Mouse (Mus musculus): ENCODE data around the gene Ahdc1.

Ahdc1 gene

GRCm38 (mm10) chr4:133040241-133040904 is 29.3 kb downstream of the Ahdc1 start:
- no peak for DNase-seq

GRCm38 (mm10) chr4:133042244-133042643 is 31.2 kb downstream of the Ahdc1 start:
- DNase-seq, result no peak

GRCm38 (mm10) chr4:133042651-133043635 is 31.9 kb downstream of the Ahdc1 start:
- peak; percentile 77 for DNase-seq

- DNase-seq, result peak; percentile 67
Observed at GRCm38 (mm10) chr4:133043798-133044646, 33.0 kb downstream of the Ahdc1 start.

- DNase-seq, result no peak
Observed at GRCm38 (mm10) chr4:133044647-133045094, 33.6 kb downstream of the Ahdc1 start.

GRCm38 (mm10) chr4:133045771-133046474 is 34.9 kb downstream of the Ahdc1 start:
- DNase-seq, result no peak

- DNase-seq, result peak; percentile 58
Observed at GRCm38 (mm10) chr4:133046691-133047352, 35.8 kb downstream of the Ahdc1 start.

- no peak for DNase-seq
Observed at GRCm38 (mm10) chr4:133047353-133048105, 36.5 kb downstream of the Ahdc1 start.

GRCm38 (mm10) chr4:133049071-133049920 is 38.2 kb downstream of the Ahdc1 start:
- no peak for DNase-seq

GRCm38 (mm10) chr4:133050196-133050836 is 39.3 kb downstream of the Ahdc1 start:
- DNase-seq, result peak; percentile 64

- no peak for DNase-seq
Observed at GRCm38 (mm10) chr4:133050837-133051549, 39.9 kb downstream of the Ahdc1 start.

GRCm38 (mm10) chr4:133051550-133051865 is 40.4 kb downstream of the Ahdc1 start:
- DNase-seq, result no peak

- DNase-seq, result no peak
Observed at GRCm38 (mm10) chr4:133052029-133052745, 41.1 kb downstream of the Ahdc1 start.

- DNase-seq, result no peak
Observed at GRCm38 (mm10) chr4:133052995-133053572, 42.0 kb downstream of the Ahdc1 start.

GRCm38 (mm10) chr4:133054530-133054929 is 43.5 kb downstream of the Ahdc1 start:
- DNase-seq, result no peak

GRCm38 (mm10) chr4:133055163-133055951 is 44.3 kb downstream of the Ahdc1 start:
- DNase-seq, result no peak
